Mouse (Mus musculus) lung, postnatal 0 days (tissue): ENCODE results near the gene Ifnar1.

ENCODE experiments used
- CTCF ChIP-seq: IDR thresholded peaks from 2 replicates; pipeline ENCODE4 v1.5.1; 2016; ENCODE audit warnings: antibody characterized with exemption, mild to moderate bottlenecking
- EP300 ChIP-seq: IDR thresholded peaks from 2 replicates; pipeline ENCODE4 v1.6.1; 2016; ENCODE audit warnings: antibody characterized with exemption, mild to moderate bottlenecking, control low read depth

- peak; percentile 74 for TF ChIP-seq CTCF
- no peak for TF ChIP-seq EP300
Observed at GRCm38 (mm10) chr16:91527051-91527450, 42.0 kb downstream of the Ifnar1 start.
